Comparison of ENCODE assay signal across 25 mouse cellular contexts in the genomic region with DNA sequence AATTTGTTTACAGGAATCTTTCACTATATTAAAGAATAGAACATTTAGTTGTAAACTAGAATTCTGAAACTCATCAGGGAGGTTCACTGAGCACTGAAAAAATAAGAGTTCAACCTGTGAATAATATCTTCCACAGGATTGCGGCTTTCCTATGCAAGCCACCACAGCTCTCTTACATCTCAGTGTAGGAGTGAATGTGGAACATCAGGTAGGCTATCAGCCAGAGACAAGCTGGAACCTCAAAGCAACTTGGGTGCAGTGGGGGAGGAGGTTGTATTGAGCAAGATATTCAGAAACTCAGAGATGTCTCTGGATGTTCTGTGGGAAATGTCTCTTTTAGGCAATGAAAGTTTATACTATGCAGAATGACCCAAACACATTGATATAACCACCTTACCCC. TPM values are rescaled to one million over a fixed set of nuclear protein-coding genes. Genes with fewer than 3 reads are reported as not detected.
"Had no signal": no experiment of that assay in that cellular context is flagged by ENCODE, and none has a peak within 500 bp of the region (broad histone marks: within the 10 kb centered on the region; RNA-seq: fewer than 3 reads in every experiment).

No protein-coding gene starts in this region.

- H3K9me3 ChIP-seq: limb, embryonic 10.5 days; limb, embryonic 13.5 days; liver, embryonic 12.5 days; liver, embryonic 15.5 days; lung, embryonic 15.5 days; neural tube, embryonic 12.5 days had no signal

- H3K4me1 ChIP-seq: limb, embryonic 10.5 days; limb, embryonic 13.5 days; lung, embryonic 15.5 days; neural tube, embryonic 12.5 days had no signal

- ATAC-seq: intestine, postnatal 0 days; liver, embryonic 12.5 days had no signal

- H3K4me3 ChIP-seq: layer of hippocampus, adult 2 months; limb, embryonic 10.5 days; limb, embryonic 13.5 days; liver, embryonic 12.5 days; liver, embryonic 15.5 days; lung, embryonic 15.5 days; neural tube, embryonic 12.5 days had no signal

- H3K27me3 ChIP-seq: liver, embryonic 12.5 days; liver, embryonic 15.5 days; lung, embryonic 15.5 days; neural tube, embryonic 12.5 days had no signal

- H3K9ac ChIP-seq: limb, embryonic 13.5 days; liver, embryonic 12.5 days; liver, embryonic 15.5 days; lung, embryonic 15.5 days; neural tube, embryonic 12.5 days had no signal

- DNase-seq: kidney, adult 2 months; kidney, postnatal 25 days; layer of hippocampus, adult 9-11 months; liver; lung, adult 18-20 months; lung, postnatal 14 days; lung, postnatal 4 days; midbrain, embryonic 14.5 days; retina, postnatal 1 day; right cerebral cortex, postnatal 25 days; spleen, adult 18-20 months had no signal

- H3K36me3 ChIP-seq: limb, embryonic 10.5 days; limb, embryonic 13.5 days; liver, embryonic 12.5 days; liver, embryonic 15.5 days; lung, embryonic 15.5 days; neural tube, embryonic 12.5 days had no signal

- H3K4me2 ChIP-seq: limb, embryonic 13.5 days; liver, embryonic 12.5 days; liver, embryonic 15.5 days; lung, embryonic 15.5 days; midbrain, embryonic 11.5 days; neural tube, embryonic 12.5 days had no signal

- H3K27ac ChIP-seq: kidney, postnatal 0 days; layer of hippocampus, adult 2 months; limb, embryonic 10.5 days; limb, embryonic 13.5 days; liver, embryonic 12.5 days; liver, embryonic 15.5 days; lung, embryonic 15.5 days; neural tube, embryonic 12.5 days; stomach, postnatal 0 days had no signal

RNA-seq across cellular contexts. Expression of a gene that starts 15.8 kb away (rescaled TPM):
- polyA plus RNA-seq: kidney, adult 2 months; kidney, embryonic 14.5 days; kidney, postnatal 0 days; limb, embryonic 10.5 days; limb, embryonic 13.5 days; liver, embryonic 12.5 days; lung, embryonic 15.5 days; midbrain, embryonic 11.5 days; midbrain, embryonic 14.5 days; midbrain, postnatal 0 days; neural tube, embryonic 12.5 days; stomach, embryonic 14.5 days had no signal
